Mouse (Mus musculus): Measurements from ENCODE around the gene Tnks1bp1.

Tnks1bp1 gene

DNA sequence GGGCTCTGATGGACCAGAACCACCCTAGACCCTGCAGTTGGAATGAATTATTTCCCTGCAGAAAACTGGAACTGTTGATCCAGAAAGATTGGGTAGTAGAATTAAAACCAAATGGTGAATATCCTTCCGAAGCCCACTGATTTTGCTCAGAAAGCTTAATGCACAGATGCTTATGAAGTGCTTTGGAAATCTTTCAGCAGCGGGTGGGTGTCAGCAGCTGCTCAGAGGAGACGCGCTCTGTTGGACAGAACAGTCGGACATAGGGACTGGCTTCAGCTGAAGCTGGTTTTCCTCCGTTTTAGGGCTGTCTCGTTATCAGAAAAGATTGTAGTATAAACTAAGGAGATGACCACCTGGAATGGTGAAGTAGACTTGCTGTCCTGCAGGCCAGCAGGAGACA is 4.2 kb upstream of the Tnks1bp1 start:
- DNase-seq, result no peak

GRCm38 (mm10) chr2:85046222-85046621 is 1.6 kb upstream of the Tnks1bp1 start:
- DNase-seq, result no peak

- no peak for DNase-seq
These were observed 741 bp upstream of the Tnks1bp1 start for GRCm38 (mm10) chr2:85047081-85047480.

- peak; percentile 60 for DNase-seq
These were observed 438 bp downstream of the Tnks1bp1 start for GRCm38 (mm10) chr2:85048168-85048751.

- no peak for DNase-seq
These were observed 1.5 kb downstream of the Tnks1bp1 start for GRCm38 (mm10) chr2:85049277-85049676.

GRCm38 (mm10) chr2:85050001-85050634 is 2.3 kb downstream of the Tnks1bp1 start:
- peak; percentile 57 for DNase-seq

DNA sequence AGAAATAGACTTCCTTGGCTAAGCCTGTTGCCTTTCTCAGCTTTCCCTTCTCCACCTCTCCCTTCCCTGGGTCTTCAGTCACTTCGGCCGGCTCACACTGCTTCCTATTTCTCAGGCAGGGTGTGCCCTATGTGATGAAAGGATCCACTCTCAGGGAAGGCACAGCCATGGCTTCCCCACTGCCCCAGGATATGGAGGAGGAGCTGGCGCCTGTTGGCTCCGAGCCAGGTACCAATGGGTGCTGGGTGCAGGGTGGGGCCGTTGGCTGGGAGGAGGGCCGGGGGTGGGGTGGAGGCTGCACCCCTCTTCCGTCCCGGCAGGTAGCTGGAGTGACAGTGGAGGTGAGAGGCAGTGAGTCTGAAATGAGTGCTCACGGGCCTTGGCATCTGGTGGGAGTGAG is 2.9 kb downstream of the Tnks1bp1 start:
- no peak for DNase-seq

DNA sequence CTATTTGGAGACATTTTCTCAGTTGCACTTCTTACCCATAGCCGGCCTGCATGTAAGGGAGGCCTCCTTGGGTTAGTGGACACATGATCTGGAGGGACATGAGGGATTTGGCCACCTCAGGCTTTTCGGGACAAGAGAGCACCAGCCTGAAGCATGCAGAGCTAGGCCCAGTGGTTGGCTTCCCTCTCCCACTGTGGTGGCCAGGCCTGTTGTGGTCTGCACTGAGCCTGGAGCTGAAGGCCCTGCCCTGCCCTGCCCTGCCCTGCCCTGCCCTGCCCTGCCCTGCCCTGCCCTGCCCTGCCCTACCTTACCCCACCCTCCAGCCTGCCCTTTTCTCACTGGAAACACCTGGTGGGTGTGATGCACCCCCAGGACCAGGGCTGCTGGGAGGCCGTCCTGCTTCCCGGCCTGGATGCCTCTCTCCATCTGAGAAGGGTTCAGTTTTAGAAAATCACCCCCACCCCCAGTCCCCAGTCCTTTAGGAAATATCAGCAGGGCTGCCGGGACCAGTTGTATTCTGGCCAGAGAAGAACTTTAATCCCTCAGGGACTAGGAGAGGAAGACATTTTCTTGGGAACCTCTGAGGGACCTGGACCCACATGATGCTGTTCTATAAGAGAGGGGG is 5.5 kb downstream of the Tnks1bp1 start:
- no peak for DNase-seq

GRCm38 (mm10) chr2:85056711-85057110 is 8.9 kb downstream of the Tnks1bp1 start:
- no peak for DNase-seq

- no peak for DNase-seq
These were observed 11.9 kb downstream of the Tnks1bp1 start for GRCm38 (mm10) chr2:85059677-85060076.

DNA sequence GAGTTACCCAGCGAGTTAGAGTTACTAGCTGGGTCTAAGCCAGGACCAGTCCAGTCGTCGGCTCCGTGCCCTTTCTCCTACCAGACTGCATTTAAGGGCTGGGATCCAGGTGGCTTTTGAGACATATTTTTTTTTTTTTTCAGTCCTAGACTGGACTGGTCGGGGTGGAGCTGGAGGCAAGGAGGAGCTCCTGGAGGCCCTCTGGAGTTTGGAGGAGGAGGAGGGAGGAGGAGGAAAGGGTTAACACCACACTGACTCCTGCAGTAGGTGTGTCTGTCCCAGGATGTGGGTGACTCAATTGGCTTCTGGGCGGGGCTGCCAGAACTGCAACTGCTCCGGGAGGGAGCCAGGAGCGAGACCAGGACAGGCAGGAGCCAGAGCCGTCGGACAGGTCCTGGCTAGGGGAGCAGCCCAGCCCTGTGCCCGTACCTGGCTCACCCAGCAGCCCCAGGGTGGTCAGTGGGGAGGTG is 12.8 kb downstream of the Tnks1bp1 start:
- peak; percentile 91 for DNase-seq

- DNase-seq, result peak; percentile 65
These were observed 13.3 kb downstream of the Tnks1bp1 start for GRCm38 (mm10) chr2:85061107-85061541.

DNA sequence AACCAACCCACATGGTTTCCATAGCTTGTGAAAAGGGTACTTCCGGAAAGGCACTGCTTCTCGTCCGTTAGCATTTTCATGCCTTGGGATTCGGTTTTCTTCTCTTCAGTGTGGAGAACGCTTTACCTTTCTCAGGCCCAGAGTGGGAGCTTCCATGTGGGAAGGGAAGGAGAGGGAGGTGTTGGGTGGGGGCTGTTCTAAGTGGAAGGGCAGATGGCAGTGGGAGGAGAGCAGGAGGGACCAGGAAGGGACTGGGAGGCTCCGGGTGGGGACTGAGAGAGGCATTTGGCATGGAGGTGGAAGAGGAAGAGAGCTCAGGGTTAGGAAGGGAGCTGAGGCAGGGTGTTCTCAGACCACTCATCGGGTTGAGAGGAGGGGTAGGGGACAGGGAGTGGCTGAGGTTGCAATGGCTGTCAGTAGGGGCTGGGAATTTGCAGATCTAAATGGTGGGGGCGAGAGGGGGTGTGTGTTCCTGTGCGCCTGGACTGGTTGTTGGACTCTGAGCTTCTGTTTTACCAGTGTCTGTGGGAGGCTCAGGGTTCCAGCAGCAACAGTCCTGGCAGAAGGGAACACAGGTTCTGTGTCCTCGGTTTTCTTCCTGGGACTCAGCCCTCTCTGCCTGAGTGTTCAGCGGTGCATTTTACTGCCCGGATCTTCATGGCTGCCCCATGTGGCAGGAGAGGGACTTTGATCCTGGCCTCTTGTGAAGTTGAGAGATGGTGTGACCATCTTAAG is 17.5 kb downstream of the Tnks1bp1 start:
- DNase-seq, result peak; percentile 45

GRCm38 (mm10) chr2:85066937-85067336 is 19.1 kb downstream of the Tnks1bp1 start:
- peak; percentile 52 for DNase-seq

DNA sequence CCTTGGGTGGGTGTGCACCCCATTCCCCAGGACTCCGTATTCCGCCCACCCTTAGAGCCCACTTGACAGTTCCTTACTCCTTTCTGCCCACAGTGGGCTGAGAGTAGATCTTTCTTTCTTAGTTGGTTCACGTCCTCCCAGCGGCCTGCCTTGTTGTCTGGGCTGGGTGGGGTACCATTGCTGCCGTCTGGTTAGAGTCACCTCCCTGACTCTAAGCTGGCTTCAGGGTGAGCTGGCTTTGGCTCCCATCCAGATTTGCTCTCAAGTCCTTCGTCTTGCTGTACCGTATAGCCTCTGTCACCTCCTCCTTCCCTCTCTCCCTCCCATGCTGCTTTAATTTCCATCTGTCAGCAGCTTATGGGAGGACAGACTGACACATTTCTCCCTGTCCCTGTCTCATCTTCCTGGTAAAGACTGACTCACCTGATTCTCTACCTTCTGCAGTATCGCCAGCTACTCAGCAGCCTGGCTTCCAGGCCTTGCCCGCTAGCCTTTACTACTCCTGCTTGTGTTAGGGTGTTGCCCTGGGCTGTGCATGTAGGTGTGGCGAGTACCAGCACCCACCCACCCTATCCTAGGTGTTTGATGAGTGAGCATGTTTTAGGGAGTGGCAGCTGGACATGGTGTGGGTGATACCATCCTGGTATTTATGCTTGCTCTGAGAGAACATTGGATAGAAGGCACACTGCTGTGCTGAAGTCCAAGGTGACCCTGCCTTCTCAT is 20.2 kb downstream of the Tnks1bp1 start:
- DNase-seq, result peak; percentile 2

DNA sequence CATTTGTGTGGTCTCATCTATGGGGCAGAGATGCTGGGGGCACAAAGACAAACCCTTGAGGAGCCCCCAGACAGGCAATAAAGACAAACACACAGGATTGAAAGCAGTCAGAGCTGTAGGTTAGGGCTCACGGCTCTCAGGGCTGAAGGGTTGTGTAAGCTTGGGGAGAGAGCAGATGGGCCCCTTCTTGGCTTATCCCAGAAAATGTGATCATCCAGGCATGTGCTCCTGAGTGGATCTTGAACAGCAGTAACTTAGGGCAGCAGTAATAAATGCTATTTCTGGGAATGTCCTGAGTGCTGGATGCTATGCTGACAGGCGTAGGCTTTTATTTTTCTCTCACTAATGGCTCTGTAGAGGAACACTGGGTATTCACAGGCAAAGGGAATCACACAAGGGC is 20.8 kb downstream of the Tnks1bp1 start:
- DNase-seq, result no peak

- DNase-seq, result peak; percentile 21
These were observed 22.3 kb downstream of the Tnks1bp1 start for GRCm38 (mm10) chr2:85070086-85070485.

DNA sequence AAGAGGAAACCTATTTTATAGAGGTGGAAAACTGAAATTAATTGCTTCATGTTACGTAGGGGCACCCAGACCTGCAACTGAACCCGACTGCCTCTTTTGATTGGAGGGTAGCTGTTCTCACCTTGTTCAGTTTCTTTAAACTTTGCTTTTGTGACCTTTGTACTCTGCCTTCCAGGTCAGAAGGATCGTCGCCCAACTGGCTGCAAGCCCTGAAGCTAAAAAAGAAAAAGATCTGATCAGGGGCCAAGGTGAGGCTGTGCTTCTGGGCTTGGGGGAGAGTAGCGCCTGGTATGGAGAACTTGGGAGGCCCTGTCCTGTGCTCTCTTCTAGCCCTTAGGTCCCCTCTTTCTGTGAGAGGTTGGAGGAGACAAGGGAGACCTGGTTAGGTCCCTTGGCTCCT is 24.1 kb downstream of the Tnks1bp1 start:
- DNase-seq, result peak; percentile 81

DNA sequence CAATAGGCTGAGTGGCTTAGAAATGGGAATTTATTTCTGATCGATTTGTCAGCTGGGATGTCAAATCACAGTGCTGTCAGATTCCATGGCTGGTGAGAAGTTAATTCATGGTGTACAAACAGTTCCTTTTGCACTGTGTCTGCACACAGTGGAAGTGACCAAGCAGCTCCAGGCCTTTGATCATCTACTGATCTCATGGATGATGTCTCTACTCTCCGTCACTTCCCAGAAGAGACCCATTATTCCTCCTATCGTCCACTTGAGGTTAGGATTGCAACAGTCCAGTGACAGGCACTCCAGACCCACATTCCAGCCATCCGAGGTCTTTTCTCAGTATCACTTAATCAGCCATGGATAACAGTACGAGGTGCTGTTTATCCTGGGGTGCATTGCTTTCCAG is 25.9 kb downstream of the Tnks1bp1 start:
- no peak for DNase-seq

- no peak for DNase-seq
These were observed 41.2 kb downstream of the Tnks1bp1 start for GRCm38 (mm10) chr2:85088716-85089646.

- no peak for DNase-seq
These were observed 43.5 kb downstream of the Tnks1bp1 start for GRCm38 (mm10) chr2:85091325-85091724.

GRCm38 (mm10) chr2:85093376-85093775 is 45.6 kb downstream of the Tnks1bp1 start:
- no peak for DNase-seq
